Mouse (Mus musculus) spleen, embryonic (tissue): Measurements from ENCODE around the gene Gm27027.

Experiments
- CTCF ChIA-PET: fragments of 350-600 bp; sonication (Branson Sonifier 250); formaldehyde crosslinking; loops from one replicate; lab custom pipeline; 2022; lab: Charles Lee

Gene Gm27027

DNA sequence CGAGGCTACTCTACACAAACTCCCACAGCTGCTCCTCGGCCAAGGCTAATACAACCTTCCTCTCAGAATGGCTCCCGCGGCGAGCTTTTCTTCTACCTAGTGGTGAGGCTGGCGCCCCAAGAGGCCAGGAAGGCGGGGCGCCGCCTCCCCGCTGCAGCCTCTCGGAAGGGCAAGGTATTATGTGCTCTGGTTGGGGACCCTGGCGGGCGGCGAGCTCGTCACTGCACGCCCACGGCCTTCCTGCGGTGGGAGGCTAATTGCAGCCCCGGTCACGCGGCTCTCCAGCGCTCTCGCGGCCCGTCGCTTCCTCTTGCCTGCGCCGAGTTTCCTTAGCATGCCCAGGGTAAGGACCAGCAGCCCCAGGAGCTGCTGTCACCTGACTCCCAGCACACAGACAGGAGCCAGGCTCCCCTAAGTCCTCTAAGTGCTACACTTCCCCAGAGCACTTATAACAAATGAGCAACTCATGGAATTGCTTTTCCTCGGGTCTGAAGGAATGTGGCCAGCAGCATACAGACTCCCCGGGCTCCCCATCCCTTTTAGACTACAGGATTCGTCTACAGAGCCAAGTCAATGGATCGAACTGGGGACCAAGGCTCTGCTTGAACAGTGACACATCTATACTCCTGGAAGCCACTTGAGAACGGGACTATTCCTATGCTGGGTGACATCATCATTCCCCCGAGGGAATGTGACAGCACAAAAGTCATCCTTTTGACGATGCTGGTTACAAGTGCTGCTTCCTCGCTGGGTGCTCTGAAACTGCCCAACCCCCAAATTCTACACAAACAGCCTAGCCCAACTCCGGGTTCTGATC, 19.5 kb downstream of the Gm27027 start:
- CTCF ChIA-PET: no interaction called here

- CTCF ChIA-PET: no interaction called here
These were observed 20.4 kb downstream of the Gm27027 start for GRCm38 (mm10) chr2:93975526-93976435.

- CTCF ChIA-PET: no interaction called here
These were observed 21.1 kb downstream of the Gm27027 start for GRCm38 (mm10) chr2:93975041-93975440.

DNA sequence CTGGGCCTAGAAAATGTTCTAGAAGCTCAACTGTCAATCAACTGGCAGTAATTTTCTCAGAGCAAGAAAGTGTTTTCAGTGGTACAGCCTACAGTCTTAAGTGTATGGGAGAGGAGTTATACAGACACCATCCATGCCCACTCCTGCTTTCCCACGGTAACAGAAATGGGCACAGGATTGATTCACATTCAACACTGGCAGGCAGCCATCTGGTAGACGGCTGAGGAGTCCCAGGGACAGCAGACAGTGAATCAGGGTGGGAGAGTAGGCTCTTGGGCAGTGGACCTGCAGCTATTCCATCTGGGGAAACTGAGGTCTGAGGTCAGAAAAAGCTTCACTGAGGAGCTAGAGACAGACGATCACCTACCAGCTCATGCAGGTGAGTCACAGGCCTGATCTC, 24.5 kb downstream of the Gm27027 start:
- CTCF ChIA-PET: no interaction called here

GRCm38 (mm10) chr2:93964494-93965160, 31.5 kb downstream of the Gm27027 start:
- CTCF ChIA-PET: no interaction called here

DNA sequence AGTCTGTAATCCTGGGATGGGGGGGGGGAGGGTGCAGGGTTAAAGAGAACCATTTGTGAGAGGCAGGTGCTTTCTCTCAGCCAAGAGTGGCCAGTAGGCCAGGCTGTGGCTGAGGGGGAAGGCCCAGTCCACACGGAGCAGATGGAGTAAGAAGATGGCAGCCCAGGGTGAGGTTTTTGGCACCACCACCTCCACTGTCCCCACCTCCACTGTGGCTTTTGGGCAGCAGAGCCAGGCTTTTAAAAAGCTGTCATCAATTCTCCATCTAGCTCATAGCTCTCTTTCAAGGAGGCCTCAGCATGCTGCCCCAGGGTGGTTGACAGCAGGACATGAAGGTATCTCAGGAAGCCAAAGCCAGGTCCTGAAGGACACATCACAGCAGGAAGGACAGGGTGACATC, 32.4 kb downstream of the Gm27027 start:
- CTCF ChIA-PET: no interaction called here

- CTCF ChIA-PET: no interaction called here
These were observed 34.4 kb downstream of the Gm27027 start for GRCm38 (mm10) chr2:93961716-93962115.

- CTCF ChIA-PET: no interaction called here
These were observed 36.8 kb downstream of the Gm27027 start for GRCm38 (mm10) chr2:93959346-93959745.

- CTCF ChIA-PET: no interaction called here
These were observed 37.9 kb downstream of the Gm27027 start for GRCm38 (mm10) chr2:93958216-93958615.

DNA sequence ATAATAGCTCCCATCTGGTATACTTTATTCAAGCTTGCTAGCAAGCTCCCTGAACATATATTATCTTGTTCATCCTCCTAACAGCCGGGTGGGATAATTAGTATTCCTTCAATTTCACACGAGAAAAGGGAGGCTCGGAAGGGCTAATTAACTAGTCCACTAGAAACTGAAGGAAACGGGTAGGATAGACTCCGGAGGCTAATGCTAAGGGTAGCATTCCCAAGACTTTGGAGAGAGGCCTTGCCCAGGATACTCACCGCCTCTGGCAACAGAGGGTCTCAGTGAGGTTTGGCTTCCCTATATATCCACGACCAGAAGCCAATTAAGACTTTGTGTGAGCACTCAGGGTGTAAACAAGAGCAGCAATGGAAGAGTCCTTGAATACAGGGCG, 38.4 kb downstream of the Gm27027 start:
- CTCF ChIA-PET: no interaction called here

DNA sequence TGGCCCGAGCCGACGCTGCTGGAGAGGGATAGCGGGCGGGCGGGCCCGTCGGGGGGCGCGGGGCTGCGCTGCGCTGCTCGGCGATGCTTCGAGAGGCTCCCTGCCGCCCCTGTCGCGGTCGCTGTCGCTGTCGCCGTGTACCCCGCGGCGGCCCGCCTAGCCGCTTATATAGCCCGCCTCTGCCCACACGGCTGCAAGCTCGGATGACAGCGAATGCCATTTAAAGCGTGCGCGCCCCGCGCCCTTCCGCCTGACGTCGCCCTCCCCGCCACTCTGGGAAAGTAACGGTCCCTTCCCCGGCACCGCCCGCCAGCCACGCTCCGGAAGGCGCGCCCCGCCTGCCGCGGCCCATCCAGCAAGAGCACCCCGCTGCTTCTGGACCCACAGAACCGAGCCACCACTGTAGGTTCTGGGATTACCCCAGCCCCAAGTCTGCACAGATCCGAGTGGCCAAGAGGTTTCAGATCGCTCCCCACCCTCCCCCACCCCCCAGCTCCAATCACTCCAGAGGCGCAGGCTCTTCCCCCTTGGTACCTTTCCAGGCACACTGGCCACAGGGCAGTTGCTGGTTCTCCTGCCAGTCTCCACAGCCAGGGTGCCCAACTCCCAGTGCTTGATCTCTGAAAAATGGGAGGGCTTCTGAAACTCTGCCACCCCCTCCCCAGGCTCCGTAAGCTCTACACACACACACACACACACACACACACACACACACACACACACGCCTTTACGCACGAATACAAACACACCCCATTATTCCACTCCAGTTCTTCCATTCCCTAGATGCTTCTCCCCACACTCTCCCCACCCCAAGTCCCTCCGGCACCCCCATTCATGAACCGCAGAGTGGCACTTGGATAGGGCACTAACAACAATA, 39.0 kb downstream of the Gm27027 start, which contains the start of gene Gm13889:
Gene Gm13889, minus strand, starts transcription at position 294 of the 877 bp plus-strand sequence.
- CTCF ChIA-PET: no interaction called here

DNA sequence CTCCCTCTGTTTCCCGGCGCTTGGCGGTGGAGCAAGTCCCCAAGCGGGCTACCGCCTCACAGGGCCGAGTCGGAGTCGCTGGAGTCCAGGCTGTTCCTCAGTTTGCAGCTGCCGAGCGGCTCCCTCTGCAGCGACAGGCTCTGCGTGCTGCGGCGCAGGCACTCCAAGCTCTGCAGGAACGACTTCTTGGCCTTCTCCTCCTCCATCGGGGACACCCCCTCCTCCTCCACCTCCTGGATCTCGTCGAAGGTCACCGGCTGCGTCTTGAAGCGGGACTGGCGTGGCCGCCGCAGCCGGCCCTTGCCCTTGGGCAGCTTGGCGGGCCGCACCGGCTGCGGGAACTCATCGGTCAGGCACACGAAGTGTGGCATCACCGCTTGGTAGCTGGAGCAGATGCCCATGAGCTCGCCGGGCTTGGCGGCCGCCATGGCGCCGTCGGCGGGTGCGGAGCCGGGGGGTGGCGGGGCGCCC, 39.8 kb downstream of the Gm27027 start:
- CTCF ChIA-PET: no interaction called here

- CTCF ChIA-PET: no interaction called here
These were observed 40.3 kb downstream of the Gm27027 start for GRCm38 (mm10) chr2:93955886-93956285.

- CTCF ChIA-PET: no interaction called here
These were observed 41.2 kb downstream of the Gm27027 start for GRCm38 (mm10) chr2:93954781-93955578.

DNA sequence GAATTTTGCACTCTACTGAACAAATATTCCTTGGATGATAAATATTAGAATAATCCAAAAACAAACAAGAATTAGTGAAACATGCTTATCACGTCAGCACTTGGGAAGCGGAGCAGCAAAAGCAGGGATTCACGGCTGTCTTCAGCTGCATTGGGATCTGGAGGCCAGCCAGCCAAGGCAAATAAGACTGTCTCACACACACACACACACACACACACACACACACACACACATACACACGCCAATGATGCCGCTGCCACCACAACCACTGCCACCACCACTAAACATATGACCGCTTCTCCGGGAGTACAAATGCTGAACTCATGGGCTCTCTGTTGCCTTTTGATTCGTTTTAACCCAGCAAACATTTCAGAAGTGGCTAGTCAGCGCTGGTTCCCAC, 42.4 kb downstream of the Gm27027 start:
- CTCF ChIA-PET: no interaction called here

DNA sequence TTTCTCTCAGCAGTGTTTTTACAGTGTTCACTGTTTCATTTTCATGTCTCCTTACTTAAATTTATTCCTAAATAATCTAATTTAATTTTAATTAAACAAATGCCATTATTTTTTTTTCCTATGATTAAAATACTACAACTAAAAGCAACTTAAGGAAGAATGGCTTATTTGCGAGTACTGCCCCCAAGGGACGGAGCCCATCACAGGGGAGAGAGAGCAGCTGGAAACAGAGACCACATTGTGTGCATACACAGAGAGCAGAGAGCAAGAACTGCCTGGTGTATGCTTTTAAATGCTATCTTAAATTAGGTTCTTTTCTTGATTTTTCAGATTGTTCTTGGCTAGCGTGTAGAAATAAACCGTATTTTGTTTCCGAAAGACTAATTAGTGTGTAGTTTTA, 49.2 kb downstream of the Gm27027 start:
- CTCF ChIA-PET: no interaction called here

- CTCF ChIA-PET: no interaction called here
These were observed 51.3 kb downstream of the Gm27027 start for GRCm38 (mm10) chr2:93944855-93945254.

DNA sequence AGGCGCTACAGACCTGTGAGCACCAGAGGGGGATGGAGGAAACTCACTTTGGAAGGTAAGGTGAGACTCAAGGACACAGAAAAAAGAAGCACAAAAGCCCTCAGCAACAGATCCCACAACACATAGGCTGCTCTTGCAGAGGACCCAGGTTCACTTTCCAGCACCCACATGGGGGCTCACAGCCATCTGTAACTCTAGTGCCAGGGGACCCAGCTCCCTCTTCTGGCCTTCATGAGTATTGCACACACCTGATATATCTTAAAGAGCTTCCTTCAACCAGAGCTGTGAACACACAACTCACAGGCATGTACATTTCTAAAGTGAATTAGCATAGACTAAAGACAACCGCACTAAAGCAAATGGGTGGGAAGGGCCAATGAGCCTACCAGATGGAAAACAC, 52.1 kb downstream of the Gm27027 start:
- CTCF ChIA-PET: no interaction called here

DNA sequence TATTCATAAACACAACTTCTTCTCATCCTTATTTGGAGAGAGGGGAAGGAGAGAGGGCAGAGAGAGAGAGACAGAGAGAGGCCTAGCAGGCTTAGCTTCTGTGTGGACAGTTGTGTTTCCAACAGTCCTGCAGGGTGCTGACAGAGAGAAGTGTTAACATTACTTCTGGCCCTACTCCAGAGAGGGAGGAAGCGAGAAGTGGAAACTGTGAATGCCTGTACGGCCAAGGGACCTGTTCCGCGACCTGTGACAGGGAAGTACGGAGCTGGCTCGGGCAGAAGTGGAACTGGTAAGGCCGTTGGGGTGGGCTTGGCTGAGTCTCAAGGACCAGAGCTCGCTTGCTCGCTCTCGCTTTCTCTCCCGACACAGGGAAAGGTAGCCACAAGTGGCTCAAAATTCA, 54.5 kb downstream of the Gm27027 start:
- CTCF ChIA-PET: no interaction called here

DNA sequence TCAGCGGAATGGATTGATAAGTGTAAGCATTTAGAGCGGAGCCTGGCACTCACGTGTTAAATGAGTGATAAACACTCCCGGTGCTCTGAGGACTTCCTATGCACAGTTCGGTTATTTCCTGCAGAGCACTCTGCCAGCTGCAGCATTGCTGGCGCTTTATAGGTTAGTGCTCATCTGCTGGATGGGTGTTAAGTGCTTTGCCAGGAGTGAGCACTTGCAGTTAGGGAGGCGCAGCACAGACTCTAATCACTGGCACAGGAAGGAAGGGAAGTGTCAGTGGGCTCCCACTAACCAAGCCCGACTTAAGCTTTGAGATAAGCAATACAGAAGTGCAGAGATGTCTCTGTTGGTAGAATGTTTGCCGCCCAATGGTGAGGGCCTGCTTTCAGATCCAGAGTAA, 57.6 kb downstream of the Gm27027 start:
- CTCF ChIA-PET: no interaction called here
